Mouse (Mus musculus) spleen, postnatal 36 days (tissue): ENCODE results near the gene Pth1r.
"Not testable (repeated sequence)": the region's sequence is repeated elsewhere in the genome, so short reads cannot be mapped to it uniquely, and the experiment has no call there.

ENCODE experiments used
- DNase-seq, 2 experiments: peaks; one replicate each; pipeline ENCODE4 v3.0.0; 2022; ENCODE audit warnings: low spot score in 2 of 2, mixed read lengths in 1 of 2

Pth1r gene

GRCm38 (mm10) chr9:110683574-110684099 lies 63.3 kb downstream of the Pth1r start:
- no peak for DNase-seq

GRCm38 (mm10) chr9:110682697-110683096 lies 64.2 kb downstream of the Pth1r start:
- not testable (repeated sequence) for DNase-seq

- DNase-seq, result no peak
Measured at GRCm38 (mm10) chr9:110682255-110682654, 64.7 kb downstream of the Pth1r start.

- no peak for DNase-seq
Measured at GRCm38 (mm10) chr9:110681817-110682216, 65.1 kb downstream of the Pth1r start.

- DNase-seq, result peak in 1 of 2 experiments; percentile 21
Measured at GRCm38 (mm10) chr9:110680736-110681507, 66.0 kb downstream of the Pth1r start.

- DNase-seq, result no peak
Measured at GRCm38 (mm10) chr9:110678886-110679285, 68.1 kb downstream of the Pth1r start.

- peak in 1 of 2 experiments; percentile 33 for DNase-seq
Measured at GRCm38 (mm10) chr9:110676492-110676911, 70.4 kb downstream of the Pth1r start.

- no peak for DNase-seq
Measured at GRCm38 (mm10) chr9:110673107-110673752, 73.7 kb downstream of the Pth1r start.

- DNase-seq, result no peak
Measured at GRCm38 (mm10) chr9:110672462-110673106, 74.4 kb downstream of the Pth1r start.
